Mouse (Mus musculus) gastrocnemius, postnatal 36 days (tissue): Measurements from ENCODE around the gene Xylt1. TPM values are rescaled to one million over a fixed set of nuclear protein-coding genes. Genes with fewer than 3 reads are reported as not detected.
A peak's percentile ranks its signal among the peaks of the same experiment; 100 is the strongest.

Experiments used
- DNase-seq, 2 experiments: peaks; one replicate each; pipeline ENCODE4 v3.0.0; 2022
- intact Hi-C: fragments of 180-260 bp; cut with DNase I; formaldehyde crosslinking; loops from one replicate; pipeline ENCODE4 v1.15.1; 2025
- total RNA-seq, 2 experiments: library from RNA; stranded (reverse); gene quantifications; 2 replicates each; pipeline ENCODE4 v1.2.3; 2021

Xylt1 gene
- total RNA-seq, 2 experiments from 2014 or later, result 5.0 to 5.5 TPM

DNA sequence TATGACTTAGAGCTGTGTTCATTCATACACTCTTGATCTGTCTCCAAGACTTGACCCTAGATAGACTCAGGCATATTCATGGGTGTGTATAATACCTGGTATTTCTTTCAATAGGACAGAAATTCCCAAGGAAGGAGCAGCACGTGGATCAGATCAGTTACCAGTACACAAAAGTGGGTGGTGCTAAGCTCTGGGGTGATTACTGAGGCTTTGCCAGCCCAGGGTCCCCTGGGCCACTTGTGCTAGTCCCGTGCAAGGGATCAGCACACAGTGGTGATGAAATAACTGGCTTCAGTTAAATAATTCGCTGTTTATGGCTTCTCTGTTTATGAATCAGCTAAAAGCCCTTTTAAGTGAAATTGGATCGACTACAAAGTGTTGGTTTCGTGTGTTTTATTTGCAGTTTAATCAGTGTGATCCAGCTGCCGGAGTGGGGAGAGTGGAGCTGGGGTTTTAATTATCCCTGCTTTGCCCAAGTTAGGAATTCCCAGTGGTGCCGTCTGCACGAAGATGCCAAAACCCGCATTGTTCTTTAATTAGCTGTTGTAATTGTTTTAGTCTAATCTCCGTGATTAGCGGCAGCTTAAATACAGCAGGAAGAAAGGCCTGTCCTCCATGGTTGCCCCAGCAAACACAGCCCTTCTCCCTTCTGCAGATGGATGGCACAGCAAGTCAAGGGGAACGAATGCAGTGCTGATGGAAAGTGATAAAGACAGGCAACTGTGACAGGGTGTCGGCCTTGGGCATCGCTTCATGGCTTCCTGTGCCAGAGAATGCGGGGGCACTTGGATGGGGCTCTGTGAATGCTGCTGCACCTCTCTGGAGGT is 120.8 kb downstream of the Xylt1 start:
- no peak for DNase-seq
- intact Hi-C loops, result no loop called here

DNA sequence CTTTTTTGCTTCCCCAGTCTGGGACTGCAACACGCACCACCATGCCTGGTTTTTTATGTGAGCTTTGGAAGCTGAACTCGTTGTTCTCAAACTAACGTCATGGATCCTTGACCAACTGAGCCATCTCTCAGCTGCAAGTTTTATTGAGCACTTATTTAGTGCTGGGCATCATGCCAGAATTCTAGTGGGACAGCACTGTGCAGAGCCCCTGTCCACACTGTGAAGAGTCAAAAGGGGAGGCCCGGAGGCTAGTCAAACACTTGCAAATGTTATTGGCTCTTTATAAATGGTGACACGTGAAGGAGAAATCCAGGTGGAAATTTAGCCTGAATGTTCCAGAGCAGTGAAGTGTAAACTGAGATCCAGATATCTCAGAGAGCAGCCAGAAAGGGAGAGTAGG is 121.6 kb downstream of the Xylt1 start:
- intact Hi-C loops, result no loop called here
- DNase-seq, result no peak

DNA sequence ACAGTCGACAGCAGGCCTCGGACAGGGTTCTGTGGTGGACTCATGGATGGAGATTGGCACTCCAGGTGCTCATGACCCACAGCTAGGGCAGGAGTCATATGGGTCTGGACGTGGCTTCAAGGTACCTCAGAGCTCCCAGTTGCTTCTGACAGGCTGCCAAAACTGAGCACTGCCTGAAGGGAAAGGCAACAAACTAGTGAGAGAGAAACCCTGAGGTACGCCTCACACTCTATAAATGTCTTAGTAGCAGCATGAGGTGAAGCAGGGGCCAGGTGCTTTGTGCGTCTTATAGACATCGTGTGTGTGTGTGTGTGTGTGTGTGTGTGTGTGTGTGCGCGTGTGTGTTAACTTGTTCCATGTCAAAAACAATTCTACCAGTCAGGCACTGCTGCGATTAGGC is 122.9 kb downstream of the Xylt1 start:
- intact Hi-C loops, result no loop called here
- DNase-seq, result no peak

DNA sequence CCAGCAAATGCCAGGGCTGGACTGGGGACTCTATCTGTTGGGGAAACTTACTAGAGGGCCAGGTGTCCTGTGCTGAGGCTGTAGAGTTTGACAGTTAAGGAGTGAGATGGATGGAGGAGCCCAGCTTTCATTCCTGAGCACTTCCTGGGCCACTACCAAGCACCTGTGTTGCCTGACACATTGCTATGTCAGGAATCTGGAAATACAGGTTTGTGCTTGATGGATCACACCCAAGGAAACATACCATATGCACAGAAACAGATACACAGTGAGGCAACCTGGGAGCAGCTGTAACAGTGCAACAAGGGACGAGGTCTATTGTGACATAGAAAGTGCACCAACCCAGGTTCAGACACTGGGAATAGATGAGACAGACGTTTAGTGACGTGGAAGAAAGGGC is 125.0 kb downstream of the Xylt1 start:
- DNase-seq, result no peak

DNA sequence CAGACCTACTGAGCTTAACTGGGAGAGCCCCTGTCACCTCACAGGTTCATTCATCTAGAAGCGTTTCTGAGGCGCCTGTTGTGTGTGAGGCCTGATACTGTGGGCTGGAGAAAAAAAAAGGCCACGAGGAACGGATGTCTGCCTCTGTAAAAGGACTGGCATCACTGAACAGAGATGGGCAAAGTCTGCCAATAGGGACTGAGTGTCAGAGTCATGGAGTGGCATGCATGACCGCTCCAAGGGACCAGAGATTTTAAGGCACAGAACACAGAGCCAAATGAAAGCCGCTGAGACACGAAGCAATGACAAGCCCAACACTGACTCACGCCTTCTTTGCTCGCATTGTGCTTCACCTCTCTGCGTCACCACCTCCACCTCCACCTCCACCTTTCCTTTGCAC is 126.6 kb downstream of the Xylt1 start:
- no peak for DNase-seq
- intact Hi-C loops, result no loop called here

More for the DNA sequence above, 125.0 kb downstream of the Xylt1 start:
- intact Hi-C loops, result no loop called here

DNA sequence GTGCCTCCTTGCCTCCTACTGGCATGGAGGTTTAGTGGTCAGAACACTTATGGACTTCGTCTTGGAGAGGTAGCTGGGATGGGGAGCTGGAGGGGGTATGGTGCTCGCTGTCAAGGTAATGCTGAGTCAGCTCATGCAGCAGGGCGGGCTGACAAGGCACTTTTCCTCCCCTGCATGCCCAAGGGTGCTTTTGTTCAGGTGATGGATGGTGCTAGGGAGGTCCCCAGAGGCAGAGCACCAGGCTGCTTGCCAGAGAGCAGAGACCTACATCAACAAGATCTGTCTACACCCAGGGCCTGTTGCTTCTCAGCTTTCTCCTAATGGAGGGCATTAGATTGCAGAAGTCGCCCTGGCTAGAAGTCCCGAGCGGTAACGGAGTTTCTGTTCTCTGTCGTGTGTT is 127.3 kb downstream of the Xylt1 start:
- DNase-seq, result no peak

DNA sequence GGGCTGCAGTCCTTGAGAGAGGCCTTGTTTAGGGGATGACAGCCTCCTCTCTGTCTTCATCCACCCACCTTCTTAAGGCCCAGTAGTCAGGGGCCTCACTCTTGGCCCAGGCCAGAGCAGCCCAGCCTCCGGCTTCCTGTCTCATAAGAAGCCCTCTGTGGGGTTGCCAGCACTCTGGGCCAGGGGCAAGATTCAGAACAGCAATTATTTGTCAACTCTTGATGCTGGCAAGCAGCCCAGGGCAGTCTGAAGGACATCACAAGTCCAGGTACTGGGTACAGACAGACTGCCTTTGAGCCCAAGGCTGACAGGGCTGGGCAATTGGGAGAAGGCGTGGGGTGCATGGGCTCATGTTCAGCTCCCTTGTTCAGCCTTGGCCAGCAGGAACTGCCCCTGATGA is 129.3 kb downstream of the Xylt1 start:
- intact Hi-C loops, result no loop called here

More for the DNA sequence above, 127.3 kb downstream of the Xylt1 start:
- intact Hi-C loops, result no loop called here

DNA sequence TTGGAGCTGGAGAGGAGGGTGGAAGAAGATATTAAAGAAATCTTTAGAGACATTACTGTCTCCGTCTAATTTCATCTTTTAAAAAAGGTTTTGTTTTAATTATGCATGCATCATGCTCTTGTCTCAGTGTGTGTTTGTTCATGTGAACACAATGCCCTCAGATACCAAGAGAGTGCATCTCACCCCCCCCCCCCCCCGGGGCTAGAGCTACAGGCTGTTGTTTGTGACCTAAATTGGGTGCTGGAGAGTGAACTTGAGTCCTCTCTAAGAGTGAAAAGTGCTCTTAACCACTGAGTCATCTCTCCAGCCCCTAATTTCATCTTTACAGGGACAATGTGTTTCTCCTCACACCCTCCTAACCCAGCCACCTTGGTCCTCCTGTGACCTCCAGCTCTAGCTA is 131.5 kb downstream of the Xylt1 start:
- DNase-seq, result no peak
- intact Hi-C loops, result no loop called here

More for the DNA sequence above, 129.3 kb downstream of the Xylt1 start:
- DNase-seq, result no peak

DNA sequence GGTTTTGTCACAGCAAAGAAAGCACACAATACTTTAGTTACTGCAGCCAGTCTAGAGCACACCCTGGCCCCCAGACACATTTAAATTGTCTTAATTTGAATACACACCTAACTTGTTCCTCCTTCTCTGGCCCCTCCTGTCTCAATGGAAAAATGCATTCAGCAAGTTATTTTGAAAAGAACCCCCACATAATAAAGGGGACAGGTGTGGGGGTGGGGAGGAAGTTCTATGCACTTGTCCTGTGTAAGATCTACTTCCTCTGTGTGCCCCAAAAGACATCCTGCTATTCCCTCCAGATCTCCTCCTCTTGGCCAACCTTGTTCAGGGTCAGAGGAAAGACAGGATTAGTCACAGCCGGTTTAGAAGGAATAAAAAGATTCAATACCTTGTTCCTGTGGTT is 135.0 kb downstream of the Xylt1 start:
- intact Hi-C loops, result no loop called here
- DNase-seq, result no peak

DNA sequence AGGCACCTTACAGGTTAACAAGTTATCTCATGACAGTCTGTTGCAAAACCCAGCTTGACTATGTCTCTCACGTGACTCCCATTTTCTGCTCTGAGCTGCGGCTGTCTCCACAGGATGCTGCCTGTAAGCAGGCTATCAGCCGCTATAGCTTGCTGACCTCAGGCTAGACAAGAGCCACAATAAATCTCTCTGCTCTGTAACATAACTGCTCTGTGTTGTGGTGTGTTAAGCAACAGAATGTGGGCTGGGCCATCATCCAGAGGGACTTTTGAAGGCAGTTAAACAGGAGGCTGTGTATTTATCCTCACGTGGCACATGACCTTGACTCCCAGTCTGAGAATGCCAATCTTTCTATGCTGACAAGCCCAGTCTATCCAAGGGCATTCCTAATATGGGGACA is 136.1 kb downstream of the Xylt1 start:
- intact Hi-C loops, result no loop called here
- DNase-seq, result no peak

DNA sequence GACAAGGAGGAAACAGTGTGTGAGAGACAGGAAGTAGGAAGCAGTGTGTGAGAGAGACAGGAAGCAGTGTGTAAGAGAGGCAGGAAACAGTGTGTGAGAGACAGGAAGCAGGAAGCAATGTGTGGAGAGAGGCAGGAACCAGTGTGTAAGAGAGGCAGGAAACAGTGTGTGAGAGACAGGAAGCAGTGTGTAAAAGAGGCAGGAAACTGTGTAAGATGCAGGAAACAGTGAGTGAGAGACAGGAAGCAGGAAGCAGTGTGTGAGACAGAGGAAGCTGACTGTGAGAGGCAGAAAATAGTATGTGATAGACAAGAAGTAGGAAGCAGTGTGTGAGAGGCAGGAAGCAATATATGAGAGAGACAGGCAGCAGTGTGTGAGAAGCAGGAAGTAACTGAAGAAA is 140.6 kb downstream of the Xylt1 start:
- no peak for DNase-seq
- intact Hi-C loops, result no loop called here

DNA sequence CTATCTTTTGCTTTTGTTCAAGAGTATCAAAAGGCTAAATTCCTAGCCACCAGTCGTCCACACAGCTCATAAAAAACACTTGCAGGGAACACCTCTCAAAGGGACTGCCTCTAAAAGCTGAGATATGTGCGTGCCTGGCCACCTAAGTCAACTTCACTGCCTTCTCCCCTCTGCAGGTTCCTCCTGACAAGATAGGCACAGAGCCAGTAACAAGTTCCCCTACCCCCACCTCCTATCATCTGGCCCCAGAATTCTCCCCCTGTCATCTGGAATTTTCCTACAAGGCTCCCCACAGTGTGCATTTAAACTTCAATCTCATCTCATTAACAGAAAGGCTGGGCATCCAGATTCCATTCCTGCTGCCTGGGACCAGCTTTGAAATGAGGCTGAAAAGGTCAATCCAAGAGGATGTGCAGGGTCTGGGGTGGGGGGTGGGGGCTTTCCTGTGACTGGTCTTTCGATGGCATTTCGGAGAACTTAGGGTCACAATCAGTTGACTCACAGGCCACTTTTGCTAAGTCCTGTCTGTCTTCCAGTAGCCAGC is 141.4 kb downstream of the Xylt1 start:
- intact Hi-C loops, result no loop called here
- DNase-seq, result no peak

DNA sequence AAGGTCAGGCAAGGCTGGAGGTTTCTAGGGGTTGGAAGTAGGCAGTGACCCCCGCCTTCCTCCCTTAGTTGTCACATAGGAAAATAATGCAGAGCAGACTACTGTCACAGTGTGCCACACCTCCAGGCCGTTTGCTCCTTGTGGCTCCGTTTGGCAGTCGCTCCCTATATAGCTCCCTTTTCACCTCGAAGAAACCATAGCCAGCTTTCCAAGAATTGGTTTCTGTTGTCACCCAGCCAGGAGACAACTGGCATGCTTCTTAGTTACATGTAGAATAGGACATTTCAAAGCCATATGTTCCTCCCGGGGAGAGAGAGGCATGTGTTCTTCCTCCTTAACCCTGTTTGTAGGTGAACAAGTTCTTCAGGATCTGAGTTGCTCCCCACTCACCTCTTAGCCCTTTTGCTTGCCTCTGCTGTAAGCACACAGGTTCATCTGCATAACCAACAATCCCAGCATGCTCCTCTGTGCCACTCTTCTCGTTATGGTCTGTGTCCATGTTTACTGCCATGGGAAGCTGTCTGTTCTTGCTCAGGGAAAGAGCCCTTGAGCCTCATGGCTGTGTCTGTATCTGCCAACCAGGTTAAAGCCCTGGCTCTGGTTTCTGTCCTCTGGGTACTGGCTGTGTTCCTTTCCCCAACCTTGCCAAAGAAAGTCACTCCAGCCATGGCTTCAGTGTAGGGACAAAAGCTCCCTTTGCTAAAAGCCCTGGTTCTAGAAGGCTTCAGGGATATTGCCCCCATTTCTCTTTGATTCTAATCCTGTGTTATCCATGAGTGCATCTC is 143.8 kb downstream of the Xylt1 start:
- intact Hi-C loops, result no loop called here
- DNase-seq, result peak in 1 of 2 experiments; percentile 16

DNA sequence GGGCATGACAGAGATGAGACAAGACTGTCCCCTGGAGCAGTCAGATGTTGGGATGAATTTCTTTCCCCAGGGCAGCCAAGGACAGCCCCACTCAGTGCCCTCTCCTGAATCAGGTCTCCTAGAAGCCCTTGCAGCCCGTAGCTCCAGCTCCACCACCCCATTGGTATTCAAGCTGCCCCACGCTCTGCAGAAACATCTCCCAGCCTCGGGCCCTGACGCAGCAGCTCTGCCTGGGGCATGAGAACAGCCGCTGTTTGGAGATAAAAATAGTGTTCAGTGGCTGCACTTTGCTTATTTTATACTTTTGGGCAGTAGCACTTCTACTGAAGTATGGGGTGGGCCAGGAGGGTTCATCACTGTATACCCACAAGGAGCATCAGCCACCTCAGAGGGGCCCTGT is 144.9 kb downstream of the Xylt1 start:
- intact Hi-C loops, result no loop called here

DNA sequence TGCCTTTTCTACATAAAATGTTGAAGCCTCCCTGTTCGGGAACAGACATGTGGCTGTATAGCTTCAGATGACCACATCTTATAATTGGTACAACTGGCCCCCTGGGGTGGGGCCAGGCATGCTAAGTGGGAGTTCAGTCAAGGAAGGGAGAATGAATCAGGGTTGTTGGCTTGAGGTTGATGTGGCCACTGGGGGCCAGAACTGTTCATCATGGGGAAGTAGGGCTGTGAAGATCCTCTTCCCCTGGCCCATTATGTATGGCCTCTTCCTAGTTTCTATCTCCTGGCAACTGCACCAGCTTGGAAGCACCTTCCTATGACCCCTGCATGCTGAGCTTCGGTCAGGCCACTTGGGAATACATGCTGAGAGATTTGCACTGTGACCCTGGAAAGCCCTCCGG is 145.8 kb downstream of the Xylt1 start:
- intact Hi-C loops, result no loop called here
- DNase-seq, result no peak

More for the DNA sequence above, 144.9 kb downstream of the Xylt1 start:
- DNase-seq, result no peak

DNA sequence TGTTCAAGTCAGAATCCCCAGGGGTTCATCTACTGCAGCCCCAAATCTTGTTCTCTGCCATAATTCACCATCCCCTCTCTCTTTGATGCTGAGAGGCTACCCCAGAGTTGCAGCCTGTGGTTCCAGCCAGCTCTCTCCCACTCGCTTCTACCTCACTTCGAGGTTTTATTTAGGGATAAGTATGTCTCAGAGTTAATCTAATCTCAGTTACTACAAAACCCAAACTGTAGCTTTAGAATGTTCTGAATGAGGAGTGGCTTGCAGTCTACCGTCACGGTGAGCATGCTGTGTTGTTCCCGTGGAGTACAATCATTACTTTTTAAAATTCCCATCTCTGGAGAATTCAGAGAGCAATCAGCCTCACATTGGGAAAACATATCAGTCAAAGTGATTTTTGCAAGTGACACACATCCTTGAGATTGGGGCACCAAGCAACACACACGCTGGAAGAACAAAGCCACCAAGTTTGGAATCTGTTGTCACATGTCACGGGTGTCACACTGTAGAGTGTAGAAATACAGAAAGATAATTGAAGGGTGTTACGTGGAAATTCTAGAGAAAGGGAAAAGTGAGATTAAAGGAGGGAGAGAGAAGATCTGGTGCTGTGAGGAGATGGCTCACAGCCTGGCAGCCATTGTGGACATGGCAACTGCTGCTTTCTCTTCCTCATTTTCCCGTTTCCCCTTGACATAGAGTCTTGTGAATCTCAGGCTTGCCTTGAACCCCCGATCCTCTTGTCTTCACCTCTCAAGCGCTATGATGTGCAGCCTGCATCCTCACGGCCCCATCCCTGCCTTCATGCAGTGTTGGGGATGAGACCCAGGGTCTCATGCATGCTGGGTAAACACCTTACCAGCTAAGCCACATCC is 149.2 kb downstream of the Xylt1 start:
- intact Hi-C loops, result no loop called here
- no peak for DNase-seq

DNA sequence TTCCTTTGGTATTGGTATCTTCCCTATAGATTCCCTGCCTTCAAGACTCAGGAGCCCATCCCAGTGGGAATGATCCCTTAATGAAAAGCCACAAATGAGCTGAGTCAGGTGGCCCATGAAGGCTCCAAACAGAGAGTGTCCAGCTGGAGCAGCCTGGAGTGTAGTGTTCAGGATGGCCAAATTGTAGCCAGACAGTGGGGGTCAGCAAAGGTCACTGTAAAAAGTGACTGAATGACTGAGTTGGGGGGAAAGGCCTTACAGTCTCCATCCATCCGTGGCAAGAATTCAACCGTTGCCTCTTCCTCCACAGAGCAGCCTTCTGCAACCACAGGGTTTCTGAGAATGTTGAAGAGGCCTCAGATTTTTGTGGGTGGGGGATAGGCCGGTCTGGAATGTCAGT is 151.9 kb downstream of the Xylt1 start:
- no peak for DNase-seq
- intact Hi-C loops, result no loop called here

DNA sequence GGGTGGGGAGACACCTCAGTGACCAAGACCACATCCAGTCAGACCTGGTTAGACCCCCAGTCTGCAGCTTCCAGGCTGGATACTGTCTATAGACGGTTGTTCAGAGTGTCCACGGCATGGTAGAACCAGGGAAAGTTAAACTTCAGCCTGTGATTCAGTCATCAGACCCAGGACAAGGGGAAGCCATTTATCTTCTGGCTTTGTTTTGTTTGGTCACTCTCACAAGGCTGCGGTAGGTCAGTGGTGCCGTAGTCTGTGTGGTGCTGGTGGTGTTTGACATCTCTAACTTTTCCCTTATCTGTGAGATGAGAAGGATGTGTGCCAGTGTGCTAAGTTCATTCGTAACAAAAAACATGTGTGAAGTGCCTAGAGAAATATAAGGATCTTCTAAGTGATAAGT is 152.4 kb downstream of the Xylt1 start:
- no peak for DNase-seq
- intact Hi-C loops, result no loop called here

DNA sequence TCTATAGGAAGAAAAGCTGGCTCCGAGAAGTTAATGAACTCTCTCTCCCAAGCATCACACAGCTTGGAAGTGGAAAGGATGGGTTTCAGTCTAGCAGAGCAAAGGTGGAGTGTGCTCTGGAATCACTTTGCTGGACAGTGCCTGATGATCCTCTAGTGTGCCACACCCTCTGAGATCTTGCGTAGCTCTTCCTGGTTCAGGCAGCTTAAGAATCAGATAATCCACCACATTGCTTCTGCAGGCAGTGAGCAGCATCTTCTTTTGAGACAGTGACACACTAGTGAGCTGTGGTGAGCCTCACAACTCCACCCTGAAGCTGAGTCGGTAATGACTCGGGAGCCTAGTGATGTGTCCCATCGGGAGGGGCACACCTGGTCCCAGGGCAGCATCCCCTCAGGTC is 159.2 kb downstream of the Xylt1 start:
- intact Hi-C loops, result no loop called here
- no peak for DNase-seq

DNA sequence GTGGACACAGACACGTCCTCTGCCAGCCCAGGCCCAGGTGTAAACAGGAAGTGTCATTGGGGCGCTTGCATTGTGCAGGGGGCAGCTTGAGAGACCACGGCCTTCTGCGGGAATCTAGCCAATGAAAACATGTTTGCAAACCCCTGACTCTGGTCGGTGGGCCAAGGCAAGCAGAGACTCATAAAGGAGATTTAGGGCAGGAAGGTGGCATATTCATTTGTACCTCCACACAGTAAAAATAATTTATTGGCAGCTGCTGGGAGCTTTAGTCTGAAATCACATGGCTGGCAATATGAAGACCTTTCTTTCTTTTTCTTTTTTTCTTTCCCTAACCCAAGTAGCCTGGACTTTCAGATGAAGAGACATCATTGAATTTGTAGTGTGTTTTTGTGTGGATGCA is 159.6 kb downstream of the Xylt1 start:
- intact Hi-C loops, result no loop called here
- no peak for DNase-seq

DNA sequence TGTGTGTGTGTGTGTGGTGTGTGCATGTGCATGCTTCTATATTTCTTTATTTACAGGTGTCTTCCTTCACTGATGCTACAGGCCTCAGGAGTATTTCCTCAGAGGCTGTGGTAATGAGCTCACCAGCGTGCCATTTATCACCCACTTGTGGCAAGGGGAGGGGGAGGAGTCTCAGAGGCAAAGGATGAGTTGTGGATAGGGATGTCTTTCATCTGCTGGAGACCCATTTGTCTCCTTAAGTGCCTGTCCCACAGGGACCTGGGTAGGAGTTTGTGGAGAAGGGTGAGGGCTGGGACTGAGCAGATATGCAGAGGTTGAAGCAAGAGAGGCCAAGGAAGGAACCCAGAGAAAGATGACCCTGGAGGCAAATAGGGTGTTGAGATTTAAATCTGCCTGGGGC is 160.3 kb downstream of the Xylt1 start:
- DNase-seq, result no peak
- intact Hi-C loops, result no loop called here
